Mouse (Mus musculus): Measurements from ENCODE around the gene Bdh1.
"Not testable (repeated sequence)": the region's sequence is repeated elsewhere in the genome, so short reads cannot be mapped to it uniquely, and the experiment has no call there.

The Bdh1 gene

DNA sequence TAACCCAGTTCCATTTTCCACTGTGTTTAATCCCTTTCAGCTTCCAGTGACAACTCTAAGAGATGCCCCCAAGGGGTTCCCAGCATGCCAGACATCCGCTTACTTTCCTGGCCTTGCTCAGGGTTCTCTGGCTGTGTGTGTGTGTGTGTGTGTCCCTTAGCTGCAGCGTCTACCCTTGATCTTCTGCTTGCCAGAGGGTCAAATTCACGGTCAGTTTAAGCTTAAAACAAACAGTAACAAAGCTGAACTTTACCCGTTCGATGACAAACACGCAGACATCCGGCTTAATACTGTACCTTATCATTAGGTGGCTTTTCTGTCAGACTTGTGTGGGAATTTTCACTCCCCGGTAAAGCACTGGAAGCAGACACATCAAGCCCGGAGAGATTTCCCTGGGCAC lies at the start of gene Bdh1:
Gene Bdh1 (plus strand): TSS at position 281 of the 400 bp plus-strand sequence.
- DNase-seq, result no peak

DNA sequence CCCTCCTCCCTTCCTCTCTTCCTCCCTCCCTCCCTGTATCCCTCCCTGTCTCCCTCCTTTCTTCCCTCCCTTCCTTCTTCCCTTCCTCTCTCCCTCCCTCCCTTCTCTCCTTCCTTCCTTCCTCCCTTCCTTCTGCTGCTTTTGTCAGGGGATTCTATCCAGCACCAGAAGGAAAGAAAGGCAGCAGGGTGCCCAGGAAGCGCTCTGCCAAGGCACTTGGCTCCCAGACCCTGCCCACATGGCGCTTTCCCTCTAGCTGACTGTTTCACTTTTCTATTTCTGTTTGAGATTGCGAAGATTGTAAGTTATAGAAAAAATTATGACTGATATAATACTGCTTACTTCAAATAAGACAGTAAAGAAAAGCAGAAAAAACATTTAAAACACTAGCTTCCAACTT lies 49.8 kb upstream of the Bdh1 start:
- DNase-seq, result not testable (repeated sequence)

DNA sequence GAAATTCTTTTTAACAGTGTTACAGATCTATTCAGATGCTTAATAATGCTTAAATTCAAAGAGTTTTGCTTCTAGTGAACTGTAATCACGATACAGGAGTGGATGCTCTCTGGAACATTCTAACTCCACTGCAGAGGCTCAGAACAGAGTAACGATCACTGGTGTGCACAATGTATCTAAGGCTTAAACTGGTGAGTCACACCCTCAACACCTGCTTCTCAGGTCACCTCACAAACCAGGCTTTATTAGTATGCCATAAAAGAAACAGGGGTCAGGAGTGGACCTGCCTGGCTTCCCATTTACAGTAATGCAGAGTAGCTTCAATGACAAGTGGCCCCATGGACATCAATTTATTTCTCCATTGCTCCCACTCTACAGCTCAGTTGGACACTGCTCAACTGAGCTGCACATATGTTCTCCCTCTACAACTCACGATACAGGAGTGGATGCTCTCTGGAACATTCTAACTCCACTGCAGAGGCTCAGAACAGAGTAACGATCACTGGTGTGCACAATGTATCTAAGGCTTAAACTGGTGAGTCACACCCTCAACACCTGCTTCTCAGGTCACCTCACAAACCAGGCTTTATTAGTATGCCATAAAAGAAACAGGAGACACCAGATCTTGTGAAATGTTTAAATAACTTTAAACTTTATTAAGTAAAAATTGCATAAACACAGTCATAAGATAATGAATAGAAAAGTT lies 46.0 kb upstream of the Bdh1 start:
- not testable (repeated sequence) for DNase-seq

GRCm38 (mm10) chr16:31388269-31388668 lies 33.8 kb upstream of the Bdh1 start:
- not testable (repeated sequence) for DNase-seq

DNA sequence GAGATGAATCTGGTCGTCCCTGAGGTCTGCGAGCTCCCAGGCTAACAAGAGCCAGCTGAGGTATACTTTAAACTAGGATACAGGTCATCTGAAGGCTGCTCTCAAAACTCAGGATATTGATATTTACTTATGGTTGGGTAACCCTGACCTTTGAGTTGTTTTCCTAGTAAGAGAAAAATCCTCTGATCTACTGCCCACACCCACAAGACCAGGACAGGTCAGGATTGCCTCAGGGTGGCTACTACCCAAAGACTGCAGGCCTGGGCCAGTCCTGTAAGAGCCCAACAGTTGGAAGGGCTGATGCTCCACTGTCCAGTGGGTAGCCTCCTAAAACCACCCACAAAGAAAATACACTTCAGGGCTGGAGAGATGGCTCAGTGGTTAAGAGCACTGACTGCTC lies 22.8 kb upstream of the Bdh1 start:
- DNase-seq, result no peak

DNA sequence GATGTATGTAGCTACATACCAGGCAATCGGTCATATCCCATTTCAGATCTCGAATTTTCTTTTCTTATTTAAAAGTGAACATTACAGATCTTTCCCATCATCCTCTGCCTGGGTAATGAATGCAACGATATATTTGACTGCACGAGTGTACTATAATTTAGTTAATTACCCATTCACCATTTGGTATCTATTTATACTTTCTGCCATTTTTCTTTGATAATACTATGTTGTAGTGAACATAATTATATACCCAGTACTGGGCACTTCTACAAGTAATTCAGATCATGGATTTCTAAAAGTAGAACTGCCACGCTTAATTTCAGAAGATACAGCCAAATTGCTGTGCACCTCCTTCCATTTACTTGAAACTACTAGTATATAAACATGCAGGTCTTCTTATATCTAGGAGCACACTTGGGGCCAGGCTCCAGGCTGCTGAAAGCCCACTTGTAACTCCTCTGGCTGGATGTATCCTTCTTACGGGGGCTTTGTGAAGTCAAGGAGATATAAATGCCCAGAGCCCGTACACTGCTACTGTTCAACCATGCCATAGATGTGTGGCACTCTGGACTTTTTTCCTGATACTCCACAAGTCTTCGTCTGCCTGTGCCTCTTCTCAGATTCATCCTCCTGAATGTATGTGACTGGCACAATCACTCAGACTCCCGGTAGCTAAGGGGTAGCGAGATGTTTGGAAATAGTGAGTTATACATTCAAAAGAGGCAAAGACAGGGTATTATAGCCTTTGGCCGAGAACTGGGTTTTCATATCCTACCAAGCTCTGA lies 21.0 kb upstream of the Bdh1 start:
- DNase-seq, result no peak

DNA sequence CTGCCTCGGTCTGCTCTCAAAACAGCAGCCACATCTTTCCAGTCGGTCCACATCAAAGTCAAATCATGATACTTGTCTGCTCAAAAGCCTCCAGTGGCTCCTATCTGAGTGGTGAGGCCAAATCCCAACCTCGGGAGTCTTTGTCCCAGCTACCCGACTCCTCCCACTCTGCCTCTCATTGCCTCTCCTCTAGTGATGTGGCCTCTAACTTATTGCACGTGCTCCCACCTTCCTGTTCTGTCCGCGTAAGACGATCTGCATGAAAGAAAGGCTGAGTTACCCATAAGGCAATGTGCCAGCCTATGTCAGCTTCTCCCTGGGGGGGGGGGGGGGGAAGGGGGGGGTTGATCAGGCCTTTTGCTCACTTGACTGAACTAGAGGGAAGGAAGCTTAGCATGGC lies 20.0 kb upstream of the Bdh1 start:
- DNase-seq, result no peak

DNA sequence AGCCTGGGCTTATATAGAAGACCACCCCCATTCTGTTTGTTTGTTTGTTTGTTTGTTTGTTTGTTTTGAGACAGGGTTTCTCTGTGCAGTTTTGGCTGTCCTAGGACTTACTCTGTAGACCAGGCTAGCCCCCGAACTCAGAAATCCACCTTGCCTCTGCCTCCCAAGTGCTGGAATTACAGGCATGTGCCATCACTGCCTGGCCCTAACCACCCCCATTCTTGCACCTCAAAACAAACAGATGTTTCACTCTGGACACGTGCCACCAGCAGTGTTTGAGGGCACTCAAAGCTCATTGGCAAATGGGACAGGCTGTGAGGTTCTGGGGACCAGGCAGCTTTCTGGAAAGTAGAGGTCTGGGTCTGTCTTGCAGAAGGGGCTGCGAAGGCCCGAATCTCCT lies 18.1 kb upstream of the Bdh1 start:
- DNase-seq, result no peak

- no peak for DNase-seq
These were observed 17.0 kb upstream of the Bdh1 start for GRCm38 (mm10) chr16:31405040-31405439.

DNA sequence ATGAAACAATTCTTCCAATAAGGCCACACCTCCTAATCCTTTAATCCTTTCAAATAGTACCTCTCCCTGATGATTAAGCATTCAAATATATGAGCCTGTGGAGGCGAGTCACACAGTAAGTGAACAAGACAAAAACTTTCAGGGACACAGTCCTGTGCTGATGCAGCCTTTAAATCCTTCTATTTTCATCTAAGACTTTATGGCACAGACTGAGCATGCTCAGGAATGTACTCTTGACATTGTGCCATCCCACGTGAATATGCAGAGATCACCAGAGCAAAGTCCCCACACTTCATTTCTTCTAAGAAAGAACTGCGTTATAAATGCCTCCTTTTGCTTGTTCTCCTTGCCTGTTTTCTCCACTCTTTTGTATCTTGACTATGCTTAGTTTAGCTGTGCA lies 14.2 kb upstream of the Bdh1 start:
- no peak for DNase-seq

- DNase-seq, result no peak
These were observed 11.1 kb upstream of the Bdh1 start for GRCm38 (mm10) chr16:31410969-31411368.

DNA sequence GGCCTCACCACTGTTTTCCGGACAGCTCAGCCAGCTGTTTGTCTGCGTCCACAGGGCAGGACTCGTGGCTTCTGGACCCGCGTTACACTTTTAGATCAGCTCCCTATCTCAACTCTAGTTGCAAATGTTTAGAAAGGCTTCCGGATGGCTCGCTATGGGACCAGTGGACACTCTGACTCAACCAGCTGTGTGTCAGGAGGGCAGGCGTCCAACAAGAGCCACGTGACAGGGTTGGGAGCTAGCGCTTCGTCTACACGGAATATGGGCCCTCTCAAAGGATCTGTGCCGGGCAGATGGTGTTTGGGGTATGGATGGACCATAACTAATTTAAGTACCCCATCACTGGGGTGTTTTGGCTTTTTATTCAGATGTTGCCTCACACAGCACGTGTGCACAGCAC lies 9.8 kb upstream of the Bdh1 start:
- DNase-seq, result no peak

- no peak for DNase-seq
These were observed 8.3 kb upstream of the Bdh1 start for GRCm38 (mm10) chr16:31413777-31414176.

DNA sequence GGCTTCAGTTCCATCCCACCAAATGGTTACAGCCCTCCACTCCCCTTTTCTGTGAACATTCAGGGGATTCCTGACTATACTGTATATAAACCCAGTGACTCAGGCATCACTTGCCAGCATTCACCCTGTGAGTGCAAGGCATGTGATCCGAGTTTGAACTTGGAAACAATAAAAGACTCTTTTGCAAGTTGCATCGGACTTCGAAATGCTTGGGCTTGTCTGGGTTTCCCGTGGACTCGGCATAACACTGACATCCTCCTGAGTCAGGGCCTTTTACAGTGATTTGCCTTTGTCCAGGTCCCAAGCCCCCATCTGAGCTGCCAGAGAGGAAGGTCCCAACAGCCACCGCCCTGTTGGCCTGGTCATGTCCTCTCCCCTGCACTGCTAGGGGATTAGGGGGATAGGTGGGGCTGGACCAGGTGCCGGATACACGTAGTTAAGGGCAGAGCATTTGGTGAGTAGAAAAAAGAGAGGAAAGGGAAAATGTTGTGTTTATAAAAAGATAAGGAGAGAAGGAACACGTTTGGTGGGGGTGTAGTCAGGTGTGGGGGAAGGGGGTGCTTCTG lies 6.1 kb upstream of the Bdh1 start:
- DNase-seq, result no peak

DNA sequence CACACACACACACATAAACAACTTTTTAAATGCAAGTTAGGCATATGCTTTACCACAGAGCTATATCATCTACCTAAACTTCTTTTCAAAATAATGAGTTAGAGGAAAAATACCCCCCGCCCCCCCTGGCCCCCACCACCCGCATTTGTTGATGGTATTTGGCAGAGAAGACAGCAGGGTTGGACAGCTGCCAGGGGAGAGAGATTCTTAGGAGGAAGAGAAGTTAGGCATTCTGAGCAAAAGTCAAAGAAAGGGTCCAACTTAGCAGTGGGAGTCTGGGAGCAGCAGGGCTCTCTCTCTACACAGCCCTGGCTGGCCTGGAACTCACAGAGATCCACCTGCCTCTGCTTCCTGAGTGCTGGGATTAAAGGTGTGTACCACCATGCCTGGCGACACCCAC lies 3.4 kb upstream of the Bdh1 start:
- DNase-seq, result no peak

- no peak for DNase-seq
These were observed 2.6 kb upstream of the Bdh1 start for GRCm38 (mm10) chr16:31419457-31419856.

DNA sequence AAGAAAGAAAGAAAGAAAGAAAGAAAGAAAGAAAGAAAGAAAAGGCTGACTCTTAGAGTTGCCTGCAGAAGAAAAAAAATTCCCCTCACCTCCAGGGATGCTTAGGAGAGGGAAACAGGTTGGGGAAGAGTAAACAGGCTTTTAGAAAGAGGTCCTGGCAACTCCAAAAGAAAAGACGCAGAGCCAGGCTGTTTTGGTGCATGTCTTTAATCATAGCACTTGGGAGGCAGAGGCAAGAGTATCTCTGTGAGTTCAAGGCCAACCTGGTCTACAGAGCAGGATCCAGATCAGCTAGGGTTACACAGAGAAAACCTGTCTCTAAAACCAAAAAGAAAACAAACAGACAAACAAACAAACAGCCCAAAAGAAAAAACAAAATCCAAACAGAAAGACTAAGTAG lies 642 bp downstream of the Bdh1 start:
- DNase-seq, result no peak

- no peak for DNase-seq
These were observed 1.3 kb downstream of the Bdh1 start for GRCm38 (mm10) chr16:31423368-31423767.

DNA sequence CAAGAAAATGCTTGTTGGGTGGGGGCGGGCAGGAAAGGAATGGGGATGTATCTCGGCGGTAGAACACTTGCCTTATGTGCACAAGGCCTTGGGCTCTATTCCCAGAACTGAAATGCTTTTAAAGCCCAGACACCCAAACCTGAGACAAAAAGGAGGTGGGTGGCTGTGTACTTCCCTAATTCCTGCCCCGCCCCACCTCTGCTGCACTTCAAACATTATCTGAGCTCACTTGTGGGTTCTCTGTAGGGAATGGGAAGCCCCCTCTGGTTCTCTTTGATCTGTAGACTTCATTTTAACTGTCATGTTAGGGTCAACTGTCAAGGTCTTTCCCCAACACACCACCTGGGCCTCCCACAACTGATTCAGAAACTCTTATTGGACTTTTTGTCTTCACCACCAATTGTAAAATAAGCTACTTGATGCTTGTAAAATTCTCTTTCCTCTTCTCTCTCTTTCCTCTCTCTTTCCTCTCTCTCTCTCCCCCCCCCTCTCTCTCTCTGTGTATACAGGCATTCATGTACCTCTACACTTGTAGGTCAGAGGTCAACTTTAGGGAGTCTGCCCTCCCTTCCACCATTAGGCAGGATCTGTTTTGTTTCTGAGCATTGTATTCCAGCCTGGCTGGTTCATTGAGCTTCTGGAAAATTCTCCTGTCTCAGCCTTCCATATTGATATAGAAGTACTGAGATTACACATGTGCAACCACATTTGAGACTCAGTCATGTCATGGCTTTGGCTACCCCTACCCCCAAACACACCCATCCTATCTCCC lies 2.5 kb downstream of the Bdh1 start:
- peak in 1 of 2 experiments; percentile 27 for DNase-seq

DNA sequence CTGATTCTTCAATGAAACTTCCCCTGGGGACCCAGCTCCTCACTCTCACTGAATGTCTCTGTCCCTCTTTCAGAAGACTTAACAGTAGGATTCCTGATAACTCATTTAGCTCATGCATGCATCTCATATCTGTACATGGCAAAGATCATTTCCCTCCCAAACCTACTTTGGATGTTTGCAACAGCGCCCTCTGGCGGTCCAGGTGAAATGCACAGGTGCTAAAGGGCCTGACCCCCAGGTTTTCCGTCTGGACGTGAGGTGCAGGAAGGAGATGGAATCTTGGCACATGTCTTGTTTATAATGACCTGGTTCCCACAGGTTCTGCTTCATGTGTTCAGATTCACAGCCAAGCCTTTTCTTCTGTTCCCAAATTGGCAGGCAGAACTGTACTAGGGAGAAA lies 3.4 kb downstream of the Bdh1 start:
- DNase-seq, result peak; percentile 57 to 67

GRCm38 (mm10) chr16:31426496-31427126 lies 4.5 kb downstream of the Bdh1 start:
- DNase-seq, result no peak

GRCm38 (mm10) chr16:31428335-31428674 lies 6.2 kb downstream of the Bdh1 start:
- no peak for DNase-seq
